ENCODE assay signal across 7 mouse cellular contexts in genomic region chr16:64852441-64852871, GRCm38 (mm10). TPM values are rescaled to one million over a fixed set of nuclear protein-coding genes. Genes with fewer than 3 reads are reported as not detected.
A peak's percentile ranks its signal among the peaks of the same experiment; 100 is the strongest.
DNase-seq lines count a peak whose midpoint lies in the region; ATAC-seq and TF ChIP-seq lines count a peak whose summit lies in the region.

No protein-coding gene starts in this region.

- peak overlapping the region; percentile 53 for H3K4me2 ChIP-seq in embryonic facial prominence, embryonic 11.5 days (ENCODE audit: low read depth, low read length)
- peak overlapping the region; percentile 47 for H3K4me2 ChIP-seq in limb, embryonic 15.5 days
- peak overlapping the region; percentile 71 for H3K4me2 ChIP-seq in midbrain, embryonic 14.5 days (ENCODE audit: low read length)

- DNase-seq in adrenal gland, postnatal 10 days, result peak; percentile 79
- DNase-seq in embryonic facial prominence, embryonic 11.5 days (ENCODE audit: low spot score), result peak; percentile 33
- DNase-seq in heart, adult 2 months, result peak; percentile 69 to 74
- DNase-seq in kidney, adult 8-10 months, result peak; percentile 37 to 46
- peak; percentile 64 for DNase-seq in midbrain, embryonic 14.5 days
- DNase-seq in spleen, adult 2 months (ENCODE audit: low read depth in 1 of 2, low spot score in 2 of 2), result peak in 1 of 2 experiments; percentile 47

- no peak for TF ChIP-seq EP300 in heart, adult 2 months (IDR thresholded peaks at IDR 0.05; ENCODE audit: insufficient read depth, low read depth, low read length)

- peak overlapping the region; percentile 93 for H3K27ac ChIP-seq in embryonic facial prominence, embryonic 11.5 days (replicated peaks; ENCODE audit: low read depth, low read length)
- H3K27ac ChIP-seq in heart, adult 2 months, result peak overlapping the region; percentile 92
- H3K27ac ChIP-seq in limb, embryonic 15.5 days, result peak overlapping the region; percentile 98
- H3K27ac ChIP-seq in midbrain, embryonic 14.5 days (replicated peaks; ENCODE audit: low read depth, low read length), result peak overlapping the region; percentile 97
- peak overlapping the region; percentile 98 for H3K27ac ChIP-seq in spleen, adult 2 months (ENCODE audit: insufficient read depth, low read length)

- intact Hi-C loops in heart, adult 2 months (cut with DNase I), result loop anchor here (1.0 to 2.0 kb wide), 3 partner anchors 21 to 708 kb away; no protein-coding TSS in a partner anchor

- H3K9me3 ChIP-seq in embryonic facial prominence, embryonic 11.5 days (replicated peaks; ENCODE audit: control insufficient read depth, low read length), result no peaks in the 10 kb centered on the region
- H3K9me3 ChIP-seq in limb, embryonic 15.5 days, result no peaks in the 10 kb centered on the region
- H3K9me3 ChIP-seq in midbrain, embryonic 14.5 days (ENCODE audit: control insufficient read depth, low read length), result no peaks in the 10 kb centered on the region

- H3K27me3 ChIP-seq in embryonic facial prominence, embryonic 11.5 days (ENCODE audit: control insufficient read depth, insufficient read depth, low read length), result no peaks in the 10 kb centered on the region
- no peaks in the 10 kb centered on the region for H3K27me3 ChIP-seq in heart, adult 2 months (ENCODE audit: control insufficient read depth, insufficient read depth, low read length)
- no peaks in the 10 kb centered on the region for H3K27me3 ChIP-seq in limb, embryonic 15.5 days
- no peaks in the 10 kb centered on the region for H3K27me3 ChIP-seq in midbrain, embryonic 14.5 days (ENCODE audit: control insufficient read depth, insufficient read depth, low read length)
- no peaks in the 10 kb centered on the region for H3K27me3 ChIP-seq in spleen, adult 2 months (ENCODE audit: control insufficient read depth, insufficient read depth, low read length)

- TF ChIP-seq CTCF in heart, adult 2 months (IDR thresholded peaks at IDR 0.05), result no peak
- TF ChIP-seq CTCF in spleen, adult 2 months (IDR thresholded peaks at IDR 0.05; ENCODE audit: extremely low read depth, insufficient read depth, insufficient read length, insufficient replicate concordance), result no peak

- H3K9ac ChIP-seq in embryonic facial prominence, embryonic 11.5 days (replicated peaks; ENCODE audit: low read length), result peak overlapping the region; percentile 95
- H3K9ac ChIP-seq in heart, adult 2 months (ENCODE audit: low read depth, low read length), result peak overlapping the region; percentile 95
- peak overlapping the region; percentile 77 for H3K9ac ChIP-seq in limb, embryonic 15.5 days
- H3K9ac ChIP-seq in midbrain, embryonic 14.5 days (replicated peaks; ENCODE audit: low read length), result peak overlapping the region; percentile 77

- H3K4me1 ChIP-seq in embryonic facial prominence, embryonic 11.5 days (ENCODE audit: control insufficient read depth, insufficient read depth, low read length), result no peaks in the 10 kb centered on the region
- H3K4me1 ChIP-seq in heart, adult 2 months (ENCODE audit: control insufficient read depth, insufficient read depth, low read length), result peaks cover 8% of the 10 kb centered on the region
- peaks cover 8% of the 10 kb centered on the region; the same call in 1 of the 2 replicates for H3K4me1 ChIP-seq in limb, embryonic 15.5 days
- peaks cover 17% of the 10 kb centered on the region for H3K4me1 ChIP-seq in midbrain, embryonic 14.5 days (ENCODE audit: control insufficient read depth, insufficient read depth, low read length)
- H3K4me1 ChIP-seq in spleen, adult 2 months (ENCODE audit: control insufficient read depth, insufficient read depth, insufficient read length), result no peaks in the 10 kb centered on the region; the same call in none of the 2 replicates

- peaks cover 8% of the 10 kb centered on the region for H3K36me3 ChIP-seq in embryonic facial prominence, embryonic 11.5 days (replicated peaks; ENCODE audit: control insufficient read depth, insufficient read depth, low read depth, low read length)
- H3K36me3 ChIP-seq in heart, adult 2 months (ENCODE audit: control insufficient read depth, insufficient read depth, low read length), result peaks cover 23% of the 10 kb centered on the region
- peaks cover 18% of the 10 kb centered on the region for H3K36me3 ChIP-seq in limb, embryonic 15.5 days
- H3K36me3 ChIP-seq in midbrain, embryonic 14.5 days (ENCODE audit: control insufficient read depth, insufficient read depth, low read length), result peaks cover 20% of the 10 kb centered on the region
- H3K36me3 ChIP-seq in spleen, adult 2 months (ENCODE audit: control insufficient read depth, insufficient read depth, low read length), result peaks cover 16% of the 10 kb centered on the region

- H3K4me3 ChIP-seq in embryonic facial prominence, embryonic 11.5 days (ENCODE audit: low read depth, low read length), result peak overlapping the region; percentile 93
- H3K4me3 ChIP-seq in heart, adult 2 months, result peak overlapping the region; percentile 89
- H3K4me3 ChIP-seq in limb, embryonic 15.5 days, result peak overlapping the region; percentile 93
- H3K4me3 ChIP-seq in midbrain, embryonic 14.5 days (replicated peaks; ENCODE audit: low read depth, low read length), result peak overlapping the region; percentile 95
- H3K4me3 ChIP-seq in spleen, adult 2 months (ENCODE audit: extremely low read depth, insufficient read depth, insufficient read length), result peak overlapping the region; percentile 87

- WGBS in embryonic facial prominence, embryonic 11.5 days, result 0% methylated on average over 26 of the region's 53 CpGs
- WGBS in heart, adult 2 months, result 2% methylated on average over 49 of the region's 53 CpGs
- under 1% methylated on average over 44 of the region's 53 CpGs for WGBS in limb, embryonic 15.5 days
- WGBS in midbrain, embryonic 14.5 days, result 0% methylated on average over 48 of the region's 53 CpGs
- WGBS in spleen, adult 2 months, result under 1% methylated on average over 30 of the region's 53 CpGs

- TF ChIP-seq POLR2A in heart, adult 2 months (IDR thresholded peaks at IDR 0.05; ENCODE audit: insufficient read depth, low read depth, low read length), result no peak
- TF ChIP-seq POLR2A in spleen, adult 2 months (IDR thresholded peaks at IDR 0.05; ENCODE audit: low read depth, low read length), result no peak

- peak; percentile 11; the same call in 1 of the 2 replicates for ATAC-seq in embryonic facial prominence, embryonic 11.5 days (replicated peaks; ENCODE audit: insufficient number of reproducible peaks, low FRiP score, low TSS enrichment, low read depth)
- no peak for ATAC-seq in limb, embryonic 15.5 days (ENCODE audit: insufficient number of reproducible peaks, low FRiP score, low TSS enrichment, low read depth)
- peak; percentile 9 for ATAC-seq in midbrain, embryonic 14.5 days (ENCODE audit: low FRiP score, low TSS enrichment)

- H3K79me2 ChIP-seq in heart, adult 2 months (replicated peaks; ENCODE audit: control insufficient read depth, insufficient read depth, low read length), result peaks cover 6% of the 10 kb centered on the region; the same call in 1 of the 2 replicates

RNA-seq across cellular contexts. Expression of gene Cggbp1, which starts 0.7 kb away (rescaled TPM):
- total RNA-seq in adrenal gland, postnatal 10 days (2021), result 100 to 1,000 TPM; 109 to 115 TPM
- polyA plus RNA-seq in embryonic facial prominence, embryonic 11.5 days (2014; fragmentation: Nextera tagmentation; extraction: Ambion mirVana), result 125 and 145 TPM in 2 replicates
- total RNA-seq in heart, adult 2 months (2021), result 10 to 100 TPM; 37.1 to 37.4 TPM
- 7.9 and 17.9 TPM in 2 replicates for polyA plus RNA-seq in heart, adult 2 months (2012; rRNA removed)
- polyA plus RNA-seq in limb, embryonic 15.5 days (2015; fragmentation: Nextera tagmentation; extraction: Ambion mirVana), result 72.2 and 77.5 TPM in 2 replicates
- polyA plus RNA-seq in midbrain, embryonic 14.5 days (2014; fragmentation: Nextera tagmentation; extraction: Ambion mirVana), result 80.6 and 106 TPM in 2 replicates
- polyA plus RNA-seq in spleen, adult 2 months (2012; rRNA removed), result 6.9 and 7.3 TPM in 2 replicates

RNA-seq across cellular contexts. Expression of gene Zfp654, which starts 1.0 kb away (rescaled TPM):
- total RNA-seq in adrenal gland, postnatal 10 days (2021), result 10 to 100 TPM; 15.4 to 16.7 TPM
- 8.2 and 9.6 TPM in 2 replicates for polyA plus RNA-seq in embryonic facial prominence, embryonic 11.5 days (2014; fragmentation: Nextera tagmentation; extraction: Ambion mirVana)
- total RNA-seq in heart, adult 2 months (2021), result 10 to 100 TPM in 1 of 2 experiments, 1 to 10 TPM in 1; 7.2 to 10.6 TPM
- polyA plus RNA-seq in heart, adult 2 months (2012; rRNA removed), result 1.3 and 2.9 TPM in 2 replicates
- 5.1 and 6.4 TPM in 2 replicates for polyA plus RNA-seq in limb, embryonic 15.5 days (2015; fragmentation: Nextera tagmentation; extraction: Ambion mirVana)
- polyA plus RNA-seq in midbrain, embryonic 14.5 days (2014; fragmentation: Nextera tagmentation; extraction: Ambion mirVana), result 8.6 and 10.8 TPM in 2 replicates
- 0.67 and 0.69 TPM in 2 replicates for polyA plus RNA-seq in spleen, adult 2 months (2012; rRNA removed)
